Mouse (Mus musculus): ENCODE results near the gene Cnr1.

The Cnr1 gene

GRCm38 (mm10) chr4:33924234-33924888 is at the start of gene Cnr1:
TSS of gene Cnr1 (plus strand) at chr4:33924593.
- DNase-seq (ENCODE audit: low read depth in 1 of 2, low spot score in 2 of 2), result no peak

- DNase-seq (ENCODE audit: low read depth in 1 of 2, low spot score in 2 of 2), result no peak
Measured at GRCm38 (mm10) chr4:33879944-33880343, 44.4 kb upstream of the Cnr1 start.

- DNase-seq (ENCODE audit: low read depth in 1 of 2, low spot score in 2 of 2), result no peak
Measured at GRCm38 (mm10) chr4:33886026-33886425, 38.4 kb upstream of the Cnr1 start.

GRCm38 (mm10) chr4:33889976-33890375 is 34.4 kb upstream of the Cnr1 start:
- no peak for DNase-seq (ENCODE audit: low read depth in 1 of 2, low spot score in 2 of 2)

- no peak for DNase-seq (ENCODE audit: low read depth in 1 of 2, low spot score in 2 of 2)
Measured at GRCm38 (mm10) chr4:33892178-33892869, 32.1 kb upstream of the Cnr1 start.

- DNase-seq (ENCODE audit: low read depth in 1 of 2, low spot score in 2 of 2), result no peak
Measured at GRCm38 (mm10) chr4:33893841-33894240, 30.6 kb upstream of the Cnr1 start.

- no peak for DNase-seq (ENCODE audit: low read depth in 1 of 2, low spot score in 2 of 2)
Measured at GRCm38 (mm10) chr4:33895046-33895445, 29.3 kb upstream of the Cnr1 start.

GRCm38 (mm10) chr4:33895491-33895890 is 28.9 kb upstream of the Cnr1 start:
- DNase-seq (ENCODE audit: low read depth in 1 of 2, low spot score in 2 of 2), result no peak

GRCm38 (mm10) chr4:33901659-33902058 is 22.7 kb upstream of the Cnr1 start:
- DNase-seq (ENCODE audit: low read depth in 1 of 2, low spot score in 2 of 2), result no peak

- no peak for DNase-seq (ENCODE audit: low read depth in 1 of 2, low spot score in 2 of 2)
Measured at GRCm38 (mm10) chr4:33903812-33904340, 20.5 kb upstream of the Cnr1 start.

- DNase-seq (ENCODE audit: low read depth in 1 of 2, low spot score in 2 of 2), result no peak
Measured at GRCm38 (mm10) chr4:33904826-33905225, 19.6 kb upstream of the Cnr1 start.

GRCm38 (mm10) chr4:33908786-33909185 is 15.6 kb upstream of the Cnr1 start:
- DNase-seq (ENCODE audit: low read depth in 1 of 2, low spot score in 2 of 2), result no peak

- DNase-seq (ENCODE audit: low read depth in 1 of 2, low spot score in 2 of 2), result no peak
Measured at GRCm38 (mm10) chr4:33915730-33916129, 8.7 kb upstream of the Cnr1 start.

GRCm38 (mm10) chr4:33920807-33921206 is 3.6 kb upstream of the Cnr1 start:
- no peak for DNase-seq (ENCODE audit: low read depth in 1 of 2, low spot score in 2 of 2)

- DNase-seq (ENCODE audit: low read depth in 1 of 2, low spot score in 2 of 2), result no peak
Measured at GRCm38 (mm10) chr4:33923151-33923760, 1.1 kb upstream of the Cnr1 start.

GRCm38 (mm10) chr4:33923761-33924233 is 596 bp upstream of the Cnr1 start:
- no peak for DNase-seq (ENCODE audit: low read depth in 1 of 2, low spot score in 2 of 2)

- no peak for DNase-seq (ENCODE audit: low read depth in 1 of 2, low spot score in 2 of 2)
Measured at GRCm38 (mm10) chr4:33924889-33925245, 474 bp downstream of the Cnr1 start.

- DNase-seq (ENCODE audit: low read depth in 1 of 2, low spot score in 2 of 2), result no peak
Measured at GRCm38 (mm10) chr4:33925489-33925888, 1.1 kb downstream of the Cnr1 start.

GRCm38 (mm10) chr4:33926010-33926409 is 1.6 kb downstream of the Cnr1 start:
- no peak for DNase-seq (ENCODE audit: low read depth in 1 of 2, low spot score in 2 of 2)

- DNase-seq (ENCODE audit: low read depth in 1 of 2, low spot score in 2 of 2), result no peak
Measured at GRCm38 (mm10) chr4:33926730-33927263, 2.4 kb downstream of the Cnr1 start.

GRCm38 (mm10) chr4:33927644-33928043 is 3.3 kb downstream of the Cnr1 start:
- DNase-seq (ENCODE audit: low read depth in 1 of 2, low spot score in 2 of 2), result no peak

GRCm38 (mm10) chr4:33928450-33928849 is 4.1 kb downstream of the Cnr1 start:
- DNase-seq (ENCODE audit: low read depth in 1 of 2, low spot score in 2 of 2), result no peak
